Mouse (Mus musculus) midbrain, embryonic 14.5 days (tissue): ENCODE measurements around the gene Prr9. TPM values are rescaled to one million over a fixed set of nuclear protein-coding genes. Genes with fewer than 3 reads are reported as not detected.
A peak's percentile ranks its signal among the peaks of the same experiment; 100 is the strongest.

ENCODE experiments used
- ATAC-seq: fragments of 200-750 bp; cut with Nextera tagmentation; 2 replicates; pipeline ENCODE4 v1.8.0; 2017; ENCODE audit warnings: moderate number of reproducible peaks, moderate library complexity; ENCODE audit not compliant: low FRiP score, low TSS enrichment
- DNase-seq: peaks from one replicate; pipeline ENCODE4 v3.0.0-alpha.2; 2015
- H3K27ac ChIP-seq: fragments of 300-500 bp; sonication (generic); replicated peaks from 2 replicates; pipeline ENCODE4 v1.5.1; 2014; ENCODE audit warnings: mild to moderate bottlenecking, low read depth, low read length, moderate library complexity
- H3K27me3 ChIP-seq: fragments of 300-500 bp; sonication (generic); 2 replicates; pipeline ENCODE4 v1.6.1; 2014; ENCODE audit warnings: low read length, control low read depth, mixed read lengths; ENCODE audit not compliant: control insufficient read depth, insufficient read depth
- H3K36me3 ChIP-seq: fragments of 300-500 bp; sonication (generic); 2 replicates; pipeline ENCODE4 v1.6.1; 2014; ENCODE audit warnings: low read length, control low read depth; ENCODE audit not compliant: control insufficient read depth, insufficient read depth
- H3K4me1 ChIP-seq: fragments of 300-500 bp; sonication (generic); 2 replicates; pipeline ENCODE4 v1.6.1; 2014; ENCODE audit warnings: mild to moderate bottlenecking, antibody characterized with exemption, low read length, control low read depth; ENCODE audit not compliant: control insufficient read depth, insufficient read depth
- H3K4me2 ChIP-seq: fragments of 300-500 bp; sonication (generic); 2 replicates; pipeline ENCODE4 v1.6.1; 2014; ENCODE audit warnings: mild to moderate bottlenecking, low read length, moderate library complexity
- H3K4me3 ChIP-seq: fragments of 300-500 bp; sonication (generic); replicated peaks from 2 replicates; pipeline ENCODE4 v1.5.1; 2014; ENCODE audit warnings: low read depth, low read length
- H3K9ac ChIP-seq: fragments of 300-500 bp; sonication (generic); replicated peaks from 2 replicates; pipeline ENCODE4 v1.6.1; 2014; ENCODE audit warnings: mild to moderate bottlenecking, low read length, moderate library complexity
- H3K9me3 ChIP-seq: fragments of 300-500 bp; sonication (generic); 2 replicates; pipeline ENCODE4 v1.6.1; 2016; ENCODE audit warnings: low read length, control low read depth, mixed read lengths; ENCODE audit not compliant: control insufficient read depth
- WGBS: fragments of 180-500 bp; shearing (Covaris S2); extraction: QIAGEN DNeasy Blood & Tissue Kit; methylation state at CpG from one replicate; pipeline ENCODE4 v1.1.7; 2014; 5-methylcytosine and 5-hydroxymethylcytosine counted together
- polyA plus RNA-seq: library from polyadenylated mRNA; unstranded; fragments of >200 nt; fragmentation: Nextera tagmentation; extraction: Ambion mirVana; gene quantifications from 2 replicates; pipeline ENCODE4 v1.2.1, GENCODE M21; 2014

Prr9 gene
- polyA plus RNA-seq, 1 experiment from 2014 or later, result not detected

- ATAC-seq (no peak), DNase-seq (no peak)
- no peaks in the 10 kb centered on the region for H3K36me3 ChIP-seq
- no peaks in the 10 kb centered on the region for H3K27me3 ChIP-seq
- no peak overlapping the region for H3K4me2 ChIP-seq
- H3K9me3 ChIP-seq, result no peaks in the 10 kb centered on the region
- no peaks in the 10 kb centered on the region for H3K4me1 ChIP-seq
- no peak overlapping the region for H3K4me3 ChIP-seq
- no peak overlapping the region for H3K9ac ChIP-seq
- no peak overlapping the region for H3K27ac ChIP-seq
Observed at GRCm38 (mm10) chr3:92111526-92111925, 12.2 kb downstream of the Prr9 start.

- Histone ChIP-seq H3K4me2 (no peak overlapping the region), H3K9ac (no peak overlapping the region), H3K9me3 (no peaks in the 10 kb centered on the region), H3K27ac (no peak overlapping the region), H3K4me1 (no peaks in the 10 kb centered on the region), H3K36me3 (no peaks in the 10 kb centered on the region), H3K27me3 (no peaks in the 10 kb centered on the region), H3K4me3 (no peak overlapping the region)
- DNase-seq (peak; percentile 15), ATAC-seq (no peak)
Observed at GRCm38 (mm10) chr3:92110790-92111189, 13.0 kb downstream of the Prr9 start.

- Histone ChIP-seq H3K4me2 (no peak overlapping the region), H3K36me3 (no peaks in the 10 kb centered on the region), H3K9me3 (no peaks in the 10 kb centered on the region), H3K9ac (no peak overlapping the region), H3K27ac (no peak overlapping the region), H3K27me3 (no peaks in the 10 kb centered on the region), H3K4me3 (no peak overlapping the region), H3K4me1 (no peaks in the 10 kb centered on the region)
- 4% methylated on average over 6 of the region's 6 CpGs for WGBS
- peak; percentile 73 for DNase-seq
- peak; percentile 50; the same call in 1 of the 2 replicates for ATAC-seq
Observed at GRCm38 (mm10) chr3:92106582-92106981, 17.2 kb downstream of the Prr9 start.

- H3K27ac ChIP-seq, result peak within 1 kb of the TSS; percentile 98
- no peak for ATAC-seq
- 86% methylated on average over 2 of the region's 2 CpGs for WGBS
Observed at GRCm38 (mm10) chr3:92083042-92083441, 40.7 kb downstream of the Prr9 start, which contains the start of gene Lor. TSS of gene Lor (minus strand) at chr3:92083142.

GRCm38 (mm10) chr3:92081285-92081931 is 42.3 kb downstream of the Prr9 start:
- WGBS, result under 1% methylated on average over 76 of the region's 76 CpGs
- Histone ChIP-seq H3K36me3 (no peaks in the 10 kb centered on the region), H3K9ac (peak overlapping the region; percentile 92), H3K9me3 (no peaks in the 10 kb centered on the region), H3K4me1 (peaks cover 3% of the 10 kb centered on the region; the same call in 1 of the 2 replicates), H3K4me2 (peak overlapping the region; percentile 73), H3K4me3 (peak overlapping the region; percentile 74), H3K27ac (peak overlapping the region; percentile 98), H3K27me3 (peaks cover 10% of the 10 kb centered on the region; the same call in 1 of the 2 replicates)
- DNase-seq (peak; percentile 83), ATAC-seq (peak; percentile 72)

More at GRCm38 (mm10) chr3:92083042-92083441, 40.7 kb downstream of the Prr9 start, which contains the start of gene Lor:
- H3K9ac ChIP-seq, result peak within 1 kb of the TSS; percentile 92; the same call in 1 of the 2 replicates
- peak within 1 kb of the TSS; percentile 73 for H3K4me2 ChIP-seq
- no peaks in the 10 kb centered on the region for H3K9me3 ChIP-seq
- no peaks in the 10 kb centered on the region for H3K36me3 ChIP-seq
- peak within 1 kb of the TSS; percentile 74 for H3K4me3 ChIP-seq
- peaks cover 10% of the 10 kb centered on the region; the same call in 1 of the 2 replicates for H3K27me3 ChIP-seq
- H3K4me1 ChIP-seq, result peaks cover 3% of the 10 kb centered on the region; the same call in 1 of the 2 replicates
- DNase-seq, result no peak

- DNase-seq, result peak; percentile 87
- peak overlapping the region; percentile 92 for H3K9ac ChIP-seq
- H3K4me2 ChIP-seq, result peak overlapping the region; percentile 73
- H3K4me3 ChIP-seq, result peak overlapping the region; percentile 74
- H3K27ac ChIP-seq, result peak overlapping the region; percentile 98
- peak; percentile 88 for ATAC-seq
- H3K4me1 ChIP-seq, result peaks cover 3% of the 10 kb centered on the region; the same call in 1 of the 2 replicates
- no peaks in the 10 kb centered on the region for H3K9me3 ChIP-seq
- H3K27me3 ChIP-seq, result peaks cover 10% of the 10 kb centered on the region; the same call in 1 of the 2 replicates
- WGBS, result under 1% methylated on average over 81 of the region's 82 CpGs
- no peaks in the 10 kb centered on the region for H3K36me3 ChIP-seq
Observed at GRCm38 (mm10) chr3:92080462-92081284, 43.1 kb downstream of the Prr9 start.

Other genes starting within 250 kb of the Prr9 start
- gene Pglyrp3, start 109.4 kb downstream of the Prr9 start, polyA plus RNA-seq, result not detected in 2 replicates
- 3.4 and 4.8 TPM in 2 replicates for gene Lor, start 40.8 kb downstream of the Prr9 start, polyA plus RNA-seq
- gene Lelp1, start 18.8 kb upstream of the Prr9 start, polyA plus RNA-seq, result not detected in 2 replicates
- not detected in 2 replicates for gene Sprr2a1, start 91.9 kb upstream of the Prr9 start, polyA plus RNA-seq
- not detected in 2 replicates for gene Sprr2a2, start 92.0 kb upstream of the Prr9 start, polyA plus RNA-seq
- gene Sprr2a3, start 161.5 kb upstream of the Prr9 start, polyA plus RNA-seq, result not detected in 2 replicates
- not detected in 2 replicates for gene Sprr2b, start 192.7 kb upstream of the Prr9 start, polyA plus RNA-seq
- gene Sprr2d, start 215.2 kb upstream of the Prr9 start, polyA plus RNA-seq, result not detected in 2 replicates
- not detected in 2 replicates for gene Sprr2e, start 228.2 kb upstream of the Prr9 start, polyA plus RNA-seq
- gene Sprr2f, start 241.2 kb upstream of the Prr9 start, polyA plus RNA-seq, result not detected in 2 replicates